Mouse (Mus musculus) spleen, adult 2 months (tissue): ENCODE measurements around the gene Myh9. TPM values are rescaled to one million over a fixed set of nuclear protein-coding genes. Genes with fewer than 3 reads are reported as not detected.
"Not testable (repeated sequence)": the region's sequence is repeated elsewhere in the genome, so short reads cannot be mapped to it uniquely, and the experiment has no call there.

Experiments used
- DNase-seq, 2 experiments: peaks; one replicate each; pipeline versions ENCODE4 v3.0.0 to v3.0.0-alpha.2; 2012 to 2021; ENCODE audit warnings: low spot score in 2 of 2, low read depth in 1 of 2
- H3K27ac ChIP-seq: fragments of 200-500 bp; 2 replicates; pipeline ENCODE4 v1.5.1; 2012; ENCODE audit warnings: low read length, inconsistent platforms; ENCODE audit not compliant: insufficient read depth
- H3K27me3 ChIP-seq: fragments of 200-500 bp; 2 replicates; pipeline ENCODE4 v1.6.1; 2012; ENCODE audit warnings: mild to moderate bottlenecking, moderate library complexity, low read length, inconsistent platforms; ENCODE audit not compliant: control insufficient read depth, insufficient read depth
- H3K36me3 ChIP-seq: fragments of 200-500 bp; 2 replicates; pipeline ENCODE4 v1.6.1; 2012; ENCODE audit warnings: mild to moderate bottlenecking, low read length, inconsistent platforms; ENCODE audit not compliant: control insufficient read depth, insufficient read depth
- H3K4me1 ChIP-seq: fragments of 200-500 bp; 2 replicates; pipeline ENCODE4 v1.6.1; 2011; ENCODE audit warnings: inconsistent platforms; ENCODE audit not compliant: control insufficient read depth, insufficient read depth, insufficient read length
- H3K4me3 ChIP-seq: fragments of 200-500 bp; 2 replicates; pipeline ENCODE4 v1.5.1; 2011; ENCODE audit warnings: mild to moderate bottlenecking, inconsistent platforms; ENCODE audit not compliant: insufficient read depth, insufficient read length; ENCODE audit errors: extremely low read depth
- WGBS: fragments of 180-500 bp; shearing (Covaris S2); methylation state at CpG from one replicate; pipeline ENCODE4 v1.1.7; 2018; 5-methylcytosine and 5-hydroxymethylcytosine counted together
- polyA plus RNA-seq: library from polyadenylated mRNA; depleted of rRNA; stranded (reverse); fragments of >200 nt; gene quantifications from 2 replicates; pipeline ENCODE4 v1.2.3, GENCODE M21; 2012; rRNA removed

Myh9 gene
- polyA plus RNA-seq, 1 experiment = 138 TPM

DNA sequence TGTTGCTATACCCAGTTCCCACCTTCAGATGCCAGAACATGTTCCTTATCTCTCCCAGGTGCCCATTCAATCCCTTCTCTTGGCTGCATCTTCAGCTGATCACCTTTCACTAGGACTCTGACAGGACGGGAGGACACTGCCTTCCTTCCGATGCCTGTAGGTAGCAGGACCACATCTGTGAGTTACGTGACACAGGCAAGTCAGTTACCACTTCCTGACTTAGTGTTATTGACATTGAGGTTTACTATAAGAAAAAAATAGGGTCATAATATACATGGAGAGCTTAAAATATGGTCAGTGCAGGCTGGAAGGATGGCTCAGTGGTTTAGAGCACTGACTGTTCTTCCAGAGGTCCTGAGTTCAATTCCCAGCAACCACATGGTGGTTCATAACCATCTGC lies 120.5 kb downstream of the Myh9 start:
- H3K36me3 ChIP-seq, H3K4me3 ChIP-seq, DNase-seq, H3K27ac ChIP-seq, H3K4me1 ChIP-seq, H3K27me3 ChIP-seq: not testable (repeated sequence)
- WGBS = no CpG with 5 or more reads among the region's 3 CpGs

DNA sequence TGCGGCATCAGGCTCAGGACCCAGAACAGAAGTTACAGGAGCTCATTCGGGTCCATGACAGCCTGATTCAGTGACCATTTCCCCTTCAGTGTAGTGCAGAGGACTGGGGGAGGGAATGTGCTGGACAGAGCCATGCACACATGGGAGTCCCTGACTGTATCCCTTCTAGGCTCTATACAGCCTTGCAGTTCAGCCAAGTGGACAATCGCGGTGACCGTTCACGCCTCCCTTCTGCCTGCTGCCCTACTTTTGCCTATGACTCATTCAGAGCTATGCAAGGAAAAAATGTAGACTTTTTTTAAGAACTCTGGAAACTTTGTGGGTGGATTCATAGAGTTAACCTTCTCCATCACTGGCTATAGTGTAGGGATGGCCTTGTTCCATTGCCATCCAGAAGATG lies 123.7 kb downstream of the Myh9 start:
- H3K27me3 ChIP-seq, H3K36me3 ChIP-seq, DNase-seq, H3K4me1 ChIP-seq, H3K27ac ChIP-seq, H3K4me3 ChIP-seq: not testable (repeated sequence)
- WGBS = 59% methylated on average over 2 of the region's 6 CpGs

Other genes starting within 250 kb of the Myh9 start
- 0.46 and 0.53 TPM in 2 replicates for gene Apol10b, start 246.1 kb downstream of the Myh9 start, polyA plus RNA-seq
- gene Gm36245, start 242.9 kb downstream of the Myh9 start, polyA plus RNA-seq = 0.22 TPM in 1 of 2 replicates, not detected in the other
- gene Apol11b, start 198.9 kb downstream of the Myh9 start, polyA plus RNA-seq = 4.4 and 16.3 TPM in 2 replicates
- 9.8 and 10.6 TPM in 2 replicates for gene Apol7e, start 143.3 kb downstream of the Myh9 start, polyA plus RNA-seq
- gene Apol9b, start 113.1 kb downstream of the Myh9 start, polyA plus RNA-seq = 1.4 and 2.7 TPM in 2 replicates
- gene Apol8, start 85.2 kb downstream of the Myh9 start, polyA plus RNA-seq = 4.3 and 5.9 TPM in 2 replicates
- 115 and 139 TPM in 2 replicates for gene Txn2, start 86.8 kb upstream of the Myh9 start, polyA plus RNA-seq
- gene Foxred2, start 114.5 kb upstream of the Myh9 start, polyA plus RNA-seq = 6.4 and 7.8 TPM in 2 replicates
- gene Eif3d, start 128.6 kb upstream of the Myh9 start, polyA plus RNA-seq = 99.6 and 103 TPM in 2 replicates